Mouse (Mus musculus): Measurements from ENCODE around the gene Robo1. TPM values are rescaled to one million over a fixed set of nuclear protein-coding genes. Genes with fewer than 3 reads are reported as not detected.

The Robo1 gene
- polyA plus RNA-seq, 1 experiment from 2014 or later, result 18.3 TPM

DNA sequence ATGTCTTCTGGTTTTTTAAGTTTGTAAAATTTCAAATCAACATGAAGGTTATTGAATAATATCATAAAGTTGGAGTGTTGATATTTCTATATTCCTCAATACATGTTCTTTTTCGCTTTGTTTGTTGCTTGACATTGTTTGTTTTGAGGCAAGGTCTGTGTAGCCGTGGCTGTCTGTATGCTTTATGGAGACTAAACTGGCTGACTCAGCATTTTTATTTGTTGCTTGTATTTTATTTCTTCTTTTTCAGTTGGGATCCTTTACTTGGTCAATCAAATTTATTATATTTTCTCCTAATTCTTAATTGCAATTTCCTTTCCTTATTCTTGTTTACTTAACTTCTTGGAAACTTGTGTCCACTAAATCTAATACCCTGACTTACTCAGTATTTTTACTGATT is 775.0 kb downstream of the Robo1 start:
- H3K4me2 ChIP-seq, result no peak overlapping the region
- no peak overlapping the region for H3K27ac ChIP-seq (replicated peaks)
- ATAC-seq (ENCODE audit: extremely low read depth, insufficient number of reproducible peaks, low FRiP score, low TSS enrichment), result no peak
- no peaks in the 10 kb centered on the region for H3K9me3 ChIP-seq
- H3K4me3 ChIP-seq, result no peak overlapping the region
- H3K27me3 ChIP-seq (replicated peaks), result no peaks in the 10 kb centered on the region
- WGBS, result 77% methylated on average over 2 of the region's 2 CpGs
- no peaks in the 10 kb centered on the region for H3K4me1 ChIP-seq
- no peaks in the 10 kb centered on the region for H3K36me3 ChIP-seq
- H3K9ac ChIP-seq, result no peak overlapping the region
